Mouse (Mus musculus): ENCODE data around the gene Sergef. TPM values are rescaled to one million over a fixed set of nuclear protein-coding genes. Genes with fewer than 3 reads are reported as not detected.

The Sergef gene
- polyA plus RNA-seq, 1 experiment from 2014 or later, result 45.6 TPM

Other genes starting within 250 kb of the Sergef start
- 15.2 and 17.0 TPM in 2 replicates for gene Kcnc1, start 243.3 kb downstream of the Sergef start, polyA plus RNA-seq (2015; fragmentation: Nextera tagmentation; extraction: Ambion mirVana)
- 0.78 and 0.80 TPM in 2 replicates for gene Tph1, start 32.7 kb upstream of the Sergef start, polyA plus RNA-seq (2015; fragmentation: Nextera tagmentation; extraction: Ambion mirVana)
- gene Saal1, start 70.9 kb upstream of the Sergef start, polyA plus RNA-seq (2015; fragmentation: Nextera tagmentation; extraction: Ambion mirVana), result 13.3 and 13.9 TPM in 2 replicates
- gene Saa3, start 75.9 kb upstream of the Sergef start, polyA plus RNA-seq (2015; fragmentation: Nextera tagmentation; extraction: Ambion mirVana), result 0.15 TPM in 1 of 2 replicates, not detected in the other
- not detected in 2 replicates for gene Saa4, start 92.8 kb upstream of the Sergef start, polyA plus RNA-seq (2015; fragmentation: Nextera tagmentation; extraction: Ambion mirVana)
- gene Saa1, start 103.2 kb upstream of the Sergef start, polyA plus RNA-seq (2015; fragmentation: Nextera tagmentation; extraction: Ambion mirVana), result 0.30 and 0.31 TPM in 2 replicates
- gene Saa2, start 112.0 kb upstream of the Sergef start, polyA plus RNA-seq (2015; fragmentation: Nextera tagmentation; extraction: Ambion mirVana), result not detected in 2 replicates
- 13.0 and 13.7 TPM in 2 replicates for gene Hps5, start 156.3 kb upstream of the Sergef start, polyA plus RNA-seq (2015; fragmentation: Nextera tagmentation; extraction: Ambion mirVana)
- gene Gtf2h1, start 156.3 kb upstream of the Sergef start, polyA plus RNA-seq (2015; fragmentation: Nextera tagmentation; extraction: Ambion mirVana), result 41.2 and 44.6 TPM in 2 replicates
- gene Ldha, start 201.7 kb upstream of the Sergef start, polyA plus RNA-seq (2015; fragmentation: Nextera tagmentation; extraction: Ambion mirVana), result 522 and 586 TPM in 2 replicates
- gene Ldhc, start 221.4 kb upstream of the Sergef start, polyA plus RNA-seq (2015; fragmentation: Nextera tagmentation; extraction: Ambion mirVana), result 0.15 TPM in 1 of 2 replicates, not detected in the other

Measured in midbrain, embryonic 15.5 days (tissue).